Comparison of ENCODE assay signal across 25 mouse cellular contexts in the genomic region with DNA sequence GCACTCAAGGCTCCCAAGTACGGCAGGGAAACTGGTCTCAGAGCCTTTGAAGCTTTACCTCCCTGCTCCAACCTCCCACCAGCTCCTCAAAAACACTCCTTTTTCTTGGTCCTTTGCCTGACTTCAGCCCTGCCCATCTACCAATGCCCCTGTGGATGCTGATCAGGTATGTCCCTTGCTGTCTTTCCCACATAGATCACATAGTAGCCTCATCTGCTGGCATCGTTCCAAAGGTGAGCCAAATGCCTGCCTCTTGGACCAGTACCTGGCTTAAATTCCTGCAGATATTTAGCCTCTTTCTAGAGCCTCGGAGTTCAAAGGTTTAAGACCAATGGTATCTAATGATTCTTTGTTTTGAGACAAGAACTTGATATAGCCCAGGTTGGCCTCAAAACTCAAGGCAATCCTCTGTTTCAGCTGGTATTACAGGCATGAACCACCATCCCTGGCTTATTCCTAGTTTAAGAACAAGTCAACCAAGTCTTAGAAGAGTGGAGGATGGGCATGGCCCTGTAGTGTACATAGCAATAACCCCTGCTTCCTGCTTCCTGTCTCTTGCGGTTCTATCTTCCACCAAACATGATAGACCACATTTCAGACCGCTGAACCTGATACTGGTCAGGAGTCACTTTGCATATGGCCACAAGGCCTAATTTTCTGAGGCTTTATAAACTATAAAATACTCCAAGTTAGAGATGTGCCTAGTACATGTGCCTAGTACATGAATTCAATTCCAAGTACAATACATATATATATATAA. TPM values are rescaled to one million over a fixed set of nuclear protein-coding genes. Genes with fewer than 3 reads are reported as not detected.
DNase-seq lines count a peak whose midpoint lies in the region; ATAC-seq and TF ChIP-seq lines count a peak whose summit lies in the region.
"Had no signal": no experiment of that assay in that cellular context is flagged by ENCODE, and none has a peak within 500 bp of the region (broad histone marks: within the 10 kb centered on the region; RNA-seq: fewer than 3 reads in every experiment).

No protein-coding gene starts in this region.

- in situ Hi-C loops in CH12.LX (cut with MboI; ENCODE audit: low pct_ligation_motif_present, low pct_unique_long_range_greater_than_20kb, low sequenced_read_pairs): no loop called here

- H3K79me2 ChIP-seq in CH12.LX (replicated peaks; ENCODE audit: control insufficient read depth, extremely low read depth, insufficient read depth, poor library complexity, severe bottlenecking): no peaks in the 10 kb centered on the region

- no peak overlapping the region for H3K4me3 ChIP-seq in liver, postnatal 0 days (ENCODE audit: low read depth, low read length)
- no peak overlapping the region for H3K4me3 ChIP-seq in liver, embryonic 11.5 days (ENCODE audit: low read depth, low read length)
- no peak overlapping the region for H3K4me3 ChIP-seq in CH12.LX (replicated peaks in 1 of 3; ENCODE audit: low read depth in 2 of 3, low read length in 2 of 3, poor library complexity in 1 of 3)
- H3K4me3 ChIP-seq: intestine, embryonic 15.5 days; limb, embryonic 12.5 days; liver, embryonic 12.5 days; midbrain, embryonic 12.5 days had no signal

- no peak for TF ChIP-seq EP300 in liver, postnatal 0 days (IDR thresholded peaks at IDR 0.05; ENCODE audit: low read depth)
- TF ChIP-seq EP300 in CH12.LX (IDR thresholded peaks at IDR 0.05; ENCODE audit: low read length): no peak

- no peak for TF ChIP-seq POLR2A in CH12.LX (IDR thresholded peaks at IDR 0.05; ENCODE audit: low read depth, low read length)

- no peak for TF ChIP-seq RAD21 in CH12.LX (IDR thresholded peaks at IDR 0.05; ENCODE audit: low read depth, low read length)

- no peak for DNase-seq in liver, postnatal 0 days
- DNase-seq in liver, embryonic 11.5 days (ENCODE audit: low spot score): no peak
- DNase-seq in CH12.LX (ENCODE audit: extremely low read depth): no peak
- no peak for DNase-seq in thymus, postnatal 4 days
- DNase-seq in natural killer cell, adult 2 months (ENCODE audit: low spot score in 2 of 2): no peak
- DNase-seq in thymus, adult 18-20 months: no peak
- DNase-seq: cerebellum, adult 11 months; gastrocnemius, postnatal 25 days; lung, adult 2 months; right cerebral cortex, adult 18-20 months had no signal

- H3K36me3 ChIP-seq in liver, postnatal 0 days (replicated peaks; ENCODE audit: insufficient read depth, low read length): no peaks in the 10 kb centered on the region
- no peaks in the 10 kb centered on the region for H3K36me3 ChIP-seq in liver, embryonic 11.5 days (ENCODE audit: control insufficient read depth, insufficient read depth, low read length)
- peaks cover 3 to 22% of the 10 kb centered on the region in 2 experiments for H3K36me3 ChIP-seq in CH12.LX (replicated peaks in 1 of 2; ENCODE audit: control insufficient read depth in 1 of 2, insufficient read depth in 1 of 2, low read length in 1 of 2)
- H3K36me3 ChIP-seq: liver, embryonic 12.5 days had no signal

- H3K4me1 ChIP-seq in liver, postnatal 0 days (ENCODE audit: insufficient read depth): peaks cover 2% of the 10 kb centered on the region; the same call in 1 of the 2 replicates
- peaks cover 19% of the 10 kb centered on the region for H3K4me1 ChIP-seq in liver, embryonic 11.5 days (replicated peaks; ENCODE audit: control insufficient read depth, insufficient read depth, low read length)
- H3K4me1 ChIP-seq in CH12.LX (ENCODE audit: control insufficient read depth in 1 of 2, insufficient read depth in 2 of 2): peaks cover 13 to 31% of the 10 kb centered on the region in 2 experiments

- no peaks in the 10 kb centered on the region for H3K9me3 ChIP-seq in liver, postnatal 0 days (ENCODE audit: low read length)
- no peaks in the 10 kb centered on the region for H3K9me3 ChIP-seq in liver, embryonic 11.5 days (ENCODE audit: control insufficient read depth, low read length)
- H3K9me3 ChIP-seq in CH12.LX (replicated peaks; ENCODE audit: low read length): no peaks in the 10 kb centered on the region
- H3K9me3 ChIP-seq: intestine, embryonic 15.5 days; limb, embryonic 12.5 days; liver, embryonic 12.5 days; midbrain, embryonic 12.5 days had no signal

- WGBS in liver, postnatal 0 days (ENCODE audit: insufficient replicate concordance): 57% methylated on average over 5 of the region's 5 CpGs
- WGBS in liver, embryonic 11.5 days: 58% methylated on average over 5 of the region's 5 CpGs

- dilution Hi-C loops in CH12.LX (cut with MboI; ENCODE audit: extremely low pct_ligation_motif_present, extremely low pct_unique_long_range_greater_than_20kb, low sequenced_read_pairs): no loop called here

- TF ChIP-seq CTCF in liver, postnatal 0 days (IDR thresholded peaks at IDR 0.05; ENCODE audit: low read depth): no peak
- TF ChIP-seq CTCF in CH12.LX (conservative IDR thresholded peaks at IDR 0.05 in 1 of 2, IDR thresholded peaks at IDR 0.05 in 1 of 2; ENCODE audit: low read depth in 2 of 2, low read length in 2 of 2): no peak

- 0 out of 2 replicates have a peak, but pooled peaks have one; percentile 31 for ATAC-seq in liver, postnatal 0 days
- ATAC-seq in liver, embryonic 11.5 days (replicated peaks; ENCODE audit: low FRiP score): no peak
- ATAC-seq in activated CD4-positive, CD25-positive, alpha-beta regulatory T cell, adult 4 months: peak; percentile 46
- ATAC-seq in inflammation-experienced regulatory T-cells, adult 6 months: peak; percentile 52
- ATAC-seq: forebrain, embryonic 14.5 days; intestine, embryonic 15.5 days had no signal

- no peak overlapping the region for H3K9ac ChIP-seq in liver, postnatal 0 days (replicated peaks)
- H3K9ac ChIP-seq in liver, embryonic 11.5 days (ENCODE audit: low read depth, low read length): no peak overlapping the region
- no peak overlapping the region for H3K9ac ChIP-seq in CH12.LX (ENCODE audit: insufficient read depth, low read depth)
- H3K9ac ChIP-seq: hindbrain, embryonic 14.5 days; intestine, embryonic 15.5 days; limb, embryonic 12.5 days; liver, embryonic 12.5 days; midbrain, embryonic 12.5 days had no signal

- H3K4me2 ChIP-seq in liver, postnatal 0 days (ENCODE audit: low read depth, low read length): no peak overlapping the region
- no peak overlapping the region; the same call in 1 of the 2 replicates for H3K4me2 ChIP-seq in liver, embryonic 11.5 days
- no peak overlapping the region for H3K4me2 ChIP-seq in CH12.LX (ENCODE audit: insufficient read depth, low read depth, poor library complexity, severe bottlenecking)
- H3K4me2 ChIP-seq: hindbrain, embryonic 14.5 days; intestine, embryonic 15.5 days; limb, embryonic 12.5 days; liver, embryonic 12.5 days; midbrain, embryonic 12.5 days had no signal

- no peak overlapping the region for H3K27ac ChIP-seq in liver, postnatal 0 days (ENCODE audit: low read depth)
- no peak overlapping the region for H3K27ac ChIP-seq in liver, embryonic 11.5 days (ENCODE audit: low read depth, low read length)
- H3K27ac ChIP-seq in CH12.LX (ENCODE audit: insufficient read depth, low read depth): no peak overlapping the region
- H3K27ac ChIP-seq: hindbrain, embryonic 14.5 days; intestine, embryonic 15.5 days; liver, embryonic 12.5 days; macrophage; stomach, postnatal 0 days had no signal

- H3K27me3 ChIP-seq in liver, postnatal 0 days (ENCODE audit: insufficient read depth, low read length): no peaks in the 10 kb centered on the region
- no peaks in the 10 kb centered on the region for H3K27me3 ChIP-seq in liver, embryonic 11.5 days (replicated peaks; ENCODE audit: control insufficient read depth, insufficient read depth, low read length)
- H3K27me3 ChIP-seq in CH12.LX (replicated peaks): no peaks in the 10 kb centered on the region
- H3K27me3 ChIP-seq: intestine, embryonic 15.5 days; limb, embryonic 12.5 days; liver, embryonic 12.5 days; midbrain, embryonic 12.5 days; Patski had no signal

RNA-seq across cellular contexts. Expression of a gene that starts 4.3 kb away (rescaled TPM):
- 0.13 and 0.29 TPM in 2 replicates for polyA plus RNA-seq in liver, postnatal 0 days (2015; fragmentation: Nextera tagmentation; extraction: Ambion mirVana)
- polyA plus RNA-seq in liver, embryonic 11.5 days (2014; fragmentation: Nextera tagmentation; extraction: Ambion mirVana): 1.1 and 1.2 TPM in 2 replicates
- total RNA-seq in CH12.LX (2012; rRNA removed): 4.1 and 7.1 TPM in 2 replicates
- total RNA-seq in CH12.LX (2014; rRNA removed): 0.76 and 0.79 TPM in 2 replicates
- polyA plus RNA-seq in CH12.LX (2012; ENCODE audit: insufficient read length, low read depth): 1.8 and 2.0 TPM in 2 replicates
- not detected for polyA plus RNA-seq in activated CD4-positive, CD25-positive, alpha-beta regulatory T cell, adult 4 months (2017; shearing (Covaris generic))
- polyA plus RNA-seq in inflammation-experienced regulatory T-cells, adult 6 months (2017; shearing (Covaris generic)): not detected
- total RNA-seq: adrenal gland, adult 2 months; gastrocnemius, postnatal 25 days; heart, adult 8-10 months; heart, postnatal 25 days; left cerebral cortex, postnatal 14 days had no signal
- polyA plus RNA-seq: forebrain, embryonic 14.5 days; macrophage had no signal

RNA-seq across cellular contexts. Expression of a gene that starts 9.0 kb away (rescaled TPM):
- polyA plus RNA-seq in liver, postnatal 0 days (2015; fragmentation: Nextera tagmentation; extraction: Ambion mirVana): 104 and 106 TPM in 2 replicates
- polyA plus RNA-seq in liver, embryonic 11.5 days (2014; fragmentation: Nextera tagmentation; extraction: Ambion mirVana): 111 and 120 TPM in 2 replicates
- total RNA-seq in CH12.LX (2012; rRNA removed): 73.2 and 96.6 TPM in 2 replicates
- 42.3 and 44.0 TPM in 2 replicates for total RNA-seq in CH12.LX (2014; rRNA removed)
- 56.0 and 83.9 TPM in 2 replicates for polyA plus RNA-seq in CH12.LX (2012; ENCODE audit: insufficient read length, low read depth)
- 100 to 1,000 TPM; 132 to 197 TPM for polyA plus RNA-seq in activated CD4-positive, CD25-positive, alpha-beta regulatory T cell, adult 4 months (2017; shearing (Covaris generic))
- polyA plus RNA-seq in inflammation-experienced regulatory T-cells, adult 6 months (2017; shearing (Covaris generic)): 100 to 1,000 TPM; 149 to 189 (median 187) TPM

RNA-seq across cellular contexts. Expression of a gene that starts 9.7 kb away (rescaled TPM):
- polyA plus RNA-seq in liver, postnatal 0 days (2015; fragmentation: Nextera tagmentation; extraction: Ambion mirVana): 12.5 and 13.5 TPM in 2 replicates
- polyA plus RNA-seq in liver, embryonic 11.5 days (2014; fragmentation: Nextera tagmentation; extraction: Ambion mirVana): 65.8 and 67.7 TPM in 2 replicates
- total RNA-seq in CH12.LX (2012; rRNA removed): 39.6 and 47.3 TPM in 2 replicates
- total RNA-seq in CH12.LX (2014; rRNA removed): 22.4 and 22.8 TPM in 2 replicates
- 55.7 and 62.2 TPM in 2 replicates for polyA plus RNA-seq in CH12.LX (2012; ENCODE audit: insufficient read length, low read depth)
- polyA plus RNA-seq in activated CD4-positive, CD25-positive, alpha-beta regulatory T cell, adult 4 months (2017; shearing (Covaris generic)): 10 to 100 TPM; 10.9 to 14.0 TPM
- 10 to 100 TPM in 2 of 3 experiments, 1 to 10 TPM in 1; 9.8 to 15.5 (median 12.1) TPM for polyA plus RNA-seq in inflammation-experienced regulatory T-cells, adult 6 months (2017; shearing (Covaris generic))

RNA-seq across cellular contexts. Expression of a gene that starts 11.6 kb away (rescaled TPM):
- polyA plus RNA-seq in liver, postnatal 0 days (2015; fragmentation: Nextera tagmentation; extraction: Ambion mirVana): 0.37 and 0.51 TPM in 2 replicates
- polyA plus RNA-seq in liver, embryonic 11.5 days (2014; fragmentation: Nextera tagmentation; extraction: Ambion mirVana): 9.4 and 10.2 TPM in 2 replicates
- total RNA-seq in CH12.LX (2012; rRNA removed): 3.4 and 4.9 TPM in 2 replicates
- total RNA-seq in CH12.LX (2014; rRNA removed): 0.86 and 1.1 TPM in 2 replicates
- polyA plus RNA-seq in CH12.LX (2012; ENCODE audit: insufficient read length, low read depth): 2.0 and 2.5 TPM in 2 replicates
- under 1 TPM; 0.10 to 0.81 TPM for polyA plus RNA-seq in activated CD4-positive, CD25-positive, alpha-beta regulatory T cell, adult 4 months (2017; shearing (Covaris generic))
- polyA plus RNA-seq in inflammation-experienced regulatory T-cells, adult 6 months (2017; shearing (Covaris generic)): under 1 TPM; 0.17 to 0.20 (median 0.18) TPM

RNA-seq across cellular contexts. Expression of a gene that starts 31.8 kb away (rescaled TPM):
- 141 and 155 TPM in 2 replicates for polyA plus RNA-seq in liver, postnatal 0 days (2015; fragmentation: Nextera tagmentation; extraction: Ambion mirVana)
- 306 and 307 TPM in 2 replicates for polyA plus RNA-seq in liver, embryonic 11.5 days (2014; fragmentation: Nextera tagmentation; extraction: Ambion mirVana)
- total RNA-seq in CH12.LX (2012; rRNA removed) (364 and 435 TPM in 2 replicates), CH12.LX (2014; rRNA removed) (325 and 377 TPM in 2 replicates)
- 307 and 346 TPM in 2 replicates for polyA plus RNA-seq in CH12.LX (2012; ENCODE audit: insufficient read length, low read depth)
- 100 to 1,000 TPM; 163 to 193 TPM for polyA plus RNA-seq in activated CD4-positive, CD25-positive, alpha-beta regulatory T cell, adult 4 months (2017; shearing (Covaris generic))
- 100 to 1,000 TPM; 131 to 197 (median 161) TPM for polyA plus RNA-seq in inflammation-experienced regulatory T-cells, adult 6 months (2017; shearing (Covaris generic))
